Mouse (Mus musculus) intestine, embryonic 16.5 days (tissue): ENCODE data around the gene Rheb. TPM values are rescaled to one million over a fixed set of nuclear protein-coding genes. Genes with fewer than 3 reads are reported as not detected.
"Not testable (repeated sequence)": the region's sequence is repeated elsewhere in the genome, so short reads cannot be mapped to it uniquely, and the experiment has no call there.

ENCODE experiments used
- ATAC-seq: fragments of 200-750 bp; cut with Nextera tagmentation; 2 replicates; pipeline ENCODE4 v1.8.0; 2017; ENCODE audit warnings: moderate TSS enrichment, moderate library complexity
- H3K27ac ChIP-seq: fragments of 300-500 bp; sonication (generic); 2 replicates; pipeline ENCODE4 v1.5.1; 2014; ENCODE audit warnings: mild to moderate bottlenecking, low read length
- H3K27me3 ChIP-seq: fragments of 300-500 bp; sonication (generic); replicated peaks from 2 replicates; pipeline ENCODE4 v1.6.1; 2014; ENCODE audit warnings: low read length, control low read depth, mixed read lengths; ENCODE audit not compliant: control insufficient read depth, insufficient read depth
- H3K36me3 ChIP-seq: fragments of 300-500 bp; sonication (generic); 2 replicates; pipeline ENCODE4 v1.6.1; 2014; ENCODE audit warnings: low read length, control low read depth; ENCODE audit not compliant: control insufficient read depth, insufficient read depth
- H3K4me1 ChIP-seq: fragments of 300-500 bp; sonication (generic); 2 replicates; pipeline ENCODE4 v1.6.1; 2014; ENCODE audit warnings: low read length, control low read depth, mixed read lengths; ENCODE audit not compliant: control insufficient read depth, insufficient read depth
- H3K4me2 ChIP-seq: fragments of 300-500 bp; sonication (generic); 2 replicates; pipeline ENCODE4 v1.6.1; 2014; ENCODE audit warnings: low read depth, low read length, control low read depth
- H3K4me3 ChIP-seq: fragments of 300-500 bp; sonication (generic); 2 replicates; pipeline ENCODE4 v1.5.1; 2014; ENCODE audit warnings: mild to moderate bottlenecking, low read length
- H3K9ac ChIP-seq: fragments of 300-500 bp; sonication (generic); 2 replicates; pipeline ENCODE4 v1.6.1; 2014; ENCODE audit warnings: low read depth, low read length
- H3K9me3 ChIP-seq: fragments of 300-500 bp; sonication (generic); 2 replicates; pipeline ENCODE4 v1.6.1; 2016; ENCODE audit warnings: low read length, control low read depth; ENCODE audit not compliant: control insufficient read depth
- WGBS: fragments of 180-500 bp; shearing (Covaris S2); extraction: QIAGEN DNeasy Blood & Tissue Kit; methylation state at CpG from one replicate; pipeline ENCODE4 v1.1.7; 2014; 5-methylcytosine and 5-hydroxymethylcytosine counted together
- polyA plus RNA-seq: library from polyadenylated mRNA; unstranded; fragments of >200 nt; fragmentation: Nextera tagmentation; extraction: Ambion mirVana; gene quantifications from 2 replicates; pipeline ENCODE4 v1.2.1, GENCODE M21; 2015

The Rheb gene
- polyA plus RNA-seq, 1 experiment from 2014 or later, result 199 TPM

DNA sequence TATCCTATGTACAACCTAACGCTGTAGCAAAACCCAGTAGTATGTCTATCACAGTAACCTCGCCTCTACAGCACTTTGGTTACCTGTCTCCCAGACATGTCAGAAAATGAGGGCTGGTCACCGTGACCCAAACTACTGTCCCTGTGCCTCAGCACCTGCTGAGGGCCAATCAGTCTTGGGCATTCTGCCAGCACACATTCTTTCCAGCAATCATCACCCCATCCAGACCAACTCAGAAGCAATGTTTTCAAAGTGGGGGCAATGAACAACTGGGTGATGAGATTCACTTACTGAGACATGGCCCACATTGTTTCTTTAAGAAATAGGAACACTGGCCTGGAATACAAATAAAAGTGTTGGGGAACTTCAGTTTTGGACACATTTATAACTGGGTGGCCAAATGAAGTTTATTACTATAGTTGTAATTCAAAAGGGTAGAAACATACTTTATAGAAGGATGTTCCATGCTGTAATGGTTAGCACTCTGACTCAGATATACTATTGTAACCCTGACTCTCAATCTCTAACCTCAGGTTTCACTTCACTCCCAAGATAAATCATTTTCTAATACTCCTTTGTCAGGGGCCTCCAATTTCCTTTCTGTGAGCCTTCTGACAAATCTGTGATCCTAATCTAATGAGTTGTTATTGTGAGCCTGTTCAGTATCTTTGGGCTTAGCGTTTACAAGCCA is 16.9 kb downstream of the Rheb start:
- Histone ChIP-seq H3K9ac (no peak overlapping the region), H3K27me3 (no peaks in the 10 kb centered on the region), H3K36me3 (no peaks in the 10 kb centered on the region), H3K9me3 (no peaks in the 10 kb centered on the region), H3K27ac (peak overlapping the region; percentile 29; the same call in 1 of the 2 replicates), H3K4me3 (no peak overlapping the region), H3K4me1 (peaks cover 47% of the 10 kb centered on the region), H3K4me2 (no peak overlapping the region)
- 65% methylated on average over 4 of the region's 4 CpGs for WGBS
- peak; percentile 28; the same call in 1 of the 2 replicates for ATAC-seq

DNA sequence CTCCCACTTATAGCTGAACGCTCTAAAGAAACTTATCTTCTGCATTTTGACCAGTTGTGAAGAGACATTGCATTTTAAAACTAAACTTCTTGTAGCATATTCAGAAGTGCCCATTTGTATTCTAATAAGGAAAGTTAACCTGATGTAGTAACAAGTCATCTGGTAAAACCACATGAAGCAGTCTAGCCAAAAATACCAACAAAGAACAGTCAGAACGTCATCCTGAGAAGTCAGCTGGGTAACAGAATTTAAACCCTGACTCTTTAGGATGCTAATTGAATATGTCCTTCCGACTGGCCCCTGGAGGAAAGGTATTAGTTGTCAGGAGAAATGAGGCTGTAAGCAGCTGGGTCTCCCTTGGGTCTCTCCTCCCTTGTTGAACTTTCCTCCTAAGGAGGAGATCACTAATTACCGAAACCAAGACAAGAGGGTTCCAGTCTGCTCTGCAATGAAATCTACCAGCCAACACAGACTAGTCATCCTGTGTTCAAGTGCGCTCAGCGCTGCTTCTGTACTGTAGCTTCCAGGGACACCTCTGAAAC is 18.5 kb downstream of the Rheb start:
- no peaks in the 10 kb centered on the region for H3K27me3 ChIP-seq
- H3K4me3 ChIP-seq, result no peak overlapping the region
- WGBS, result 80% methylated on average over 6 of the region's 6 CpGs
- H3K4me2 ChIP-seq, result no peak overlapping the region
- H3K4me1 ChIP-seq, result peaks cover 43% of the 10 kb centered on the region
- H3K9me3 ChIP-seq, result no peaks in the 10 kb centered on the region
- no peak overlapping the region for H3K27ac ChIP-seq
- no peak for ATAC-seq
- no peak overlapping the region for H3K9ac ChIP-seq
- H3K36me3 ChIP-seq, result no peaks in the 10 kb centered on the region

DNA sequence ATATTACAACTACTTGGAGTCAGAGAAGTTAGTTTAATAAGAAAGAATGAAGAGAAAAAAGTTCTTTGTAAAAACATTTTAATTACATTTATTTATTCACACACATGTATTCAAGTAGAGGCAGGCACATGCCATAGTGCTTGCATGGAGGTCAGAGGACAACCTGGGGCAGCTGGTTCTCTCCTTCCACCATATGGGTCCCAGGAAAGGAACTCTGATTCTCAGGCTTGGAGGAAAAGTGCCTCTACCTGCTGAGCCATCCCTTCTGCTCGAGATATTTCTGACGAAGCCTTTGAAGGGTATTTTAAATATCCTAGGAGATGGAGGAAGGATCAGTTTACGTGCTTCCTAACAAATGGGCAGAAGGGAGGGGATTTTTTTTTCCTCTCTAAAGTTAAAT is 19.6 kb downstream of the Rheb start:
- no peak overlapping the region for H3K27ac ChIP-seq
- no peaks in the 10 kb centered on the region for H3K9me3 ChIP-seq
- peaks cover 36% of the 10 kb centered on the region for H3K4me1 ChIP-seq
- no peak overlapping the region for H3K4me3 ChIP-seq
- no peak for ATAC-seq
- H3K27me3 ChIP-seq, result no peaks in the 10 kb centered on the region
- 78% methylated on average over 3 of the region's 3 CpGs for WGBS
- no peaks in the 10 kb centered on the region for H3K36me3 ChIP-seq
- H3K9ac ChIP-seq, result no peak overlapping the region
- no peak overlapping the region for H3K4me2 ChIP-seq

DNA sequence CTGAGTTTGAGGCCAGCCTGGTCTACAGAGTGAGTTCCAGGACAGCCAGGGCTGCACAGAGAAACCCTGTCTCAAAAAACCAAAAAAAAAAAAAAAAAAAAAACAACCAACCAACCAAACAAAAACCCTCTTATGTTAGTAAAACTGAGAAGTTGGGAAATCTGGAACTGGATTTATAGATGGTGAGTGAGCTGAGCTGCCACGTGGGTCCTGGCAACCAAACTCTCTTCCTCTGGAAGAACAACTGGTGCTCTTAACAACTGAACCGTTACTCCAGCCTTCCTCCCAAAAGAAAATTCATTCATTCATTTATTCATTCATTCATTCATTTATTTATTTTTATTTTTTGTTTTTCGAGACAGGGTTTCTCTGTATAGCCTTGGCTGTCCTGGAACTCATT is 20.2 kb downstream of the Rheb start:
- not testable (repeated sequence) for H3K9me3 ChIP-seq, H3K9ac ChIP-seq, H3K4me3 ChIP-seq, H3K27me3 ChIP-seq, H3K36me3 ChIP-seq, H3K4me2 ChIP-seq, ATAC-seq, H3K27ac ChIP-seq
- WGBS, result 81% methylated on average over 3 of the region's 3 CpGs
- H3K4me1 ChIP-seq, result peaks cover 32% of the 10 kb centered on the region

DNA sequence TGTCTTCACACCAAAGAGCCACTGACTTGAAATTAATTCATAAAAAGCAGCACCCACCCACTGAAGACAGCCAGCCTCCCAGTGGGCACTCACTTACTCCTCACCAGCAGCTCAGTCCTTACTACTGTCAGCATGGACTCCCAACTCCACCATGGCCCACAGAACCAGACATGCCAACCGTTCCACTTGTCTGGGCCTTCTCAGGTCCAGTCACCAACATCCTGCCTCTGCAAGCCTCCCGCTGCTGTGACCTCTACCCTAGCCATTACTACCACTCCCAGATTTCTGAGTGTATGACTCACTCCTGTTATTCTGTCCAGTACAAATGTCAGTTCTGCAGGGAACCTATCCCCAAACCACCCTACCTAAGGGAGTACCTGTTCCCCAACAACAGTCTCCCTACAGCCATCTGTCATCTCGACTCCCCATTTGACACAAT is 21.0 kb downstream of the Rheb start:
- Histone ChIP-seq H3K9me3 (no peaks in the 10 kb centered on the region), H3K27ac (0 out of 2 replicates have a peak overlapping the region, but pooled peaks have one; percentile 13), H3K36me3 (no peaks in the 10 kb centered on the region), H3K4me2 (no peak overlapping the region), H3K9ac (no peak overlapping the region), H3K27me3 (no peaks in the 10 kb centered on the region), H3K4me1 (peaks cover 24% of the 10 kb centered on the region), H3K4me3 (no peak overlapping the region)
- ATAC-seq, result peak; percentile 62
- 56% methylated on average over 3 of the region's 3 CpGs for WGBS

DNA sequence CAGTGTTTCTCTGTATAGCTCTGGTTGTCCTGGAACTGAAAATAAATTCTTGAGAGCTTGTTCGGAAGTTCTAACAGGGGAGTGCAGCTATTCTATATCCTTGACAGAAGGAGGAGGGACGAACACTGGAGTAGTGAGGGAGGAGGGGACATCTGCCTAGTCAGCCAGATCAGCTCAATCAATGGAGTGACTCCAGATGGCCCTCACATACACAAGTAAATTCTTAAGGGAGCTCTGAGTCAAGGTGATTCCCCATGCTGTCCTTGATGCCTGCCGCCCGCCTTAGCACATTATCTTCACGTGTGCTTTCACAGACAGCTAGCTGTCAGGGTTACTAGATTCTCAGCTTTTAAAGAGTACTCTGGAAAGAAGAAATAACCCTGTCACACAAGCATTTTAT is 21.8 kb downstream of the Rheb start:
- Histone ChIP-seq H3K36me3 (no peaks in the 10 kb centered on the region), H3K4me2 (no peak overlapping the region), H3K4me3 (no peak overlapping the region), H3K9me3 (no peaks in the 10 kb centered on the region), H3K27me3 (no peaks in the 10 kb centered on the region), H3K9ac (no peak overlapping the region), H3K27ac (0 out of 2 replicates have a peak overlapping the region, but pooled peaks have one; percentile 21), H3K4me1 (peaks cover 17% of the 10 kb centered on the region)
- ATAC-seq, result no peak
- 68% methylated on average over 5 of the region's 5 CpGs for WGBS

DNA sequence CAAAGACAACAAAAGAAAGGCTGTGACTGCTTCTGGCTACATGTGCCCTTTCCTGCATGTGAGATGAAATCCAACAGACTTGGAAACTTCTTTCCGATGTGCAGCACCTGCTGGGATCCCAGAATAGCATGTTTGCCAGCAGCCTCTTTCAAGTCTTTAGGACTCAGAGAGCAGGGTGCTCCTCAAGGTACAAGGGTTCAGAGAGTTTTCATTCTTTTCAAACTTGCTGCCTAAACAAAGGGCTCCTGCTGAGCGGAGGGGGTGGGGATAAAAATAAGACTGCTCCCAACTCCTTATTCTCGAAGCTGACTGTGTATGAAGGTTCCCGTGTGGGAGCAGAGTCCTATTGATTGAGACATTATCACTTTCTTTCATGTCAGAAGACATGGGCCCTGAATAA is 25.2 kb downstream of the Rheb start:
- ATAC-seq, result no peak
- no peak overlapping the region for H3K4me3 ChIP-seq
- no peak overlapping the region for H3K27ac ChIP-seq
- H3K36me3 ChIP-seq, result 0 out of 2 replicates have a peak, but pooled peaks cover 3% of the 10 kb centered on the region
- peaks cover 14% of the 10 kb centered on the region for H3K4me1 ChIP-seq
- 80% methylated on average over 4 of the region's 4 CpGs for WGBS
- H3K27me3 ChIP-seq, result no peaks in the 10 kb centered on the region
- no peak overlapping the region for H3K4me2 ChIP-seq
- H3K9ac ChIP-seq, result no peak overlapping the region
- H3K9me3 ChIP-seq, result no peaks in the 10 kb centered on the region

DNA sequence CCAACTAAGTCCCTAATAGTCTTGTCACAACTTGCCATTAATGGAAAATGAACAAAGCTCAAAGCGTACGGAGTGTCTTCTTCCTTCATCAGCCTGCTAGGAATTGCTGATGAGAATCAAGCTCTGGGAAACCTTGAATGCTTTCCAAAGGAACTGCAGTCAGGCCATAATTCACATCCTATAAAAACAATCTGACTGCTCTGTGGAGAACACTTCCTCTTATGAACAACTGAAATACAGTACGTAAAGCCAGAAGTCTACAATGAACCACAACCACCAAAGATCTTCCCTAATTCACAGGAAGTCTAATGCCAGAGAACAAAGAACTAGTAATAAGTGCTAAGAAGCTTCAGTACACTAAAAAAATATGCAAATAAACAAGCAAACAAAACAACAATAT is 28.5 kb downstream of the Rheb start:
- no peak for ATAC-seq
- peak overlapping the region; percentile 68 for H3K27ac ChIP-seq
- H3K4me2 ChIP-seq, result no peak overlapping the region
- no peak overlapping the region for H3K9ac ChIP-seq
- H3K36me3 ChIP-seq, result peaks cover 10% of the 10 kb centered on the region; the same call in 1 of the 2 replicates
- H3K27me3 ChIP-seq, result no peaks in the 10 kb centered on the region
- WGBS, result 43% methylated on average over 3 of the region's 3 CpGs
- H3K4me1 ChIP-seq, result peaks cover 4% of the 10 kb centered on the region; the same call in 1 of the 2 replicates
- no peaks in the 10 kb centered on the region for H3K9me3 ChIP-seq
- H3K4me3 ChIP-seq, result no peak overlapping the region

DNA sequence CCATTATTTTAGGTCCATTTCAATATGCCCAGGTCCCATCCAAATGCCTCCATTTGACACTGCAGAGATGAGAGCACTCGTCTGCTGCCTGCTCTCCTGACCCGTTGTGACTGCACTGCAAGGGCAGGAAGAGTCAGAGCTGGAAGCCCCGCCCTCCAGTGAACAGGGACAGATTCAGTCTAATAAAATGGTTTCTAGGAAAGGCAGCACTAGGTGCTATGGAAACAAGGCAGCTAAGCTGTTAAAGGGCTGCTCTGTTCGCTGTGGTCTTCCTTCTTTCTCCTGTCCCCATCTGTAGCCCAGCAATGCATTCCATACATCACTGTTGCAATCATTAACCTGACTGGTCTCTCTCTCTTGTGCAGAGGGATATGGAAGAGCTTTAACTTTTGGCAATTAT is 29.4 kb downstream of the Rheb start:
- Histone ChIP-seq H3K27ac (no peak overlapping the region), H3K4me3 (no peak overlapping the region), H3K36me3 (peaks cover 10% of the 10 kb centered on the region; the same call in 1 of the 2 replicates)

More for the DNA sequence above, 29.4 kb downstream of the Rheb start:
- 40% methylated on average over 4 of the region's 4 CpGs for WGBS
- ATAC-seq, result no peak
- no peaks in the 10 kb centered on the region for H3K9me3 ChIP-seq
- H3K27me3 ChIP-seq, result no peaks in the 10 kb centered on the region
- H3K4me2 ChIP-seq, result no peak overlapping the region
- no peak overlapping the region for H3K9ac ChIP-seq
- peaks cover 4% of the 10 kb centered on the region; the same call in 1 of the 2 replicates for H3K4me1 ChIP-seq
